Mouse (Mus musculus) spleen, postnatal 0 days (tissue): ENCODE data around the gene Gm20917. TPM values are rescaled to one million over a fixed set of nuclear protein-coding genes. Genes with fewer than 3 reads are reported as not detected.

Experiments used
- polyA plus RNA-seq: library from polyadenylated mRNA; unstranded; fragments of >200 nt; fragmentation: Nextera tagmentation; extraction: Ambion mirVana; gene quantifications from 2 replicates; pipeline ENCODE4 v1.2.1, GENCODE M21; 2015

Gm20917 gene
- polyA plus RNA-seq = not detected in 2 replicates

GRCm38 (mm10) chrY:79151022-79151421 is at the start of gene Gm20917:
Gene Gm20917 (minus strand): TSS chrY:79151122.

Other genes with a start within 250 kb of the Gm20917 start
- not detected in 2 replicates for gene Gm20916, start 168.4 kb upstream of the Gm20917 start, polyA plus RNA-seq